Mouse (Mus musculus): ENCODE measurements around the gene Col25a1. TPM values are rescaled to one million over a fixed set of nuclear protein-coding genes. Genes with fewer than 3 reads are reported as not detected.

The Col25a1 gene
- polyA plus RNA-seq, 1 experiment from 2014 or later = 7.9 TPM

DNA sequence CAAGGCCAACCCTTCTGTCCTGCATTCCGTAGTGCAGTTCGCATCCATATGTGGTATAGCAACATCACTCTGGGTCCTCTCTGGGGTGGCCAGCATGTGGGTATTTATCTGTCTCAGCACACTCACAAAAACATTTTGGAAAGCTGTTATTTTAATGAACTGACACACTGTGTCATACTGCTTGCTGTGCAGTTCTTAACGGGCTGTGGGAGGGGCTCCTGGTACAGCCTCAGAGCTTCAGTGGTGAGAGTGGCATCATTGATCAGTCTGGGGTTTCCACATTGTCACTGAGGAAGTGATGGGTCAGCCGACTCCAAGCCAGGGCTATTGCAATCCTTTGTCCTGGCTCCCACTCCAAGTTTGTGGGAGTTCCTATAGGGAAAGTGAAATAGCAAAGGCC is 255.9 kb downstream of the Col25a1 start:
- ATAC-seq (ENCODE audit: insufficient number of reproducible peaks, insufficient read depth, low FRiP score, low read depth) = no peak
- no peak overlapping the region for H3K27ac ChIP-seq (ENCODE audit: low read length)
- WGBS = 88% methylated on average over 4 of the region's 4 CpGs

DNA sequence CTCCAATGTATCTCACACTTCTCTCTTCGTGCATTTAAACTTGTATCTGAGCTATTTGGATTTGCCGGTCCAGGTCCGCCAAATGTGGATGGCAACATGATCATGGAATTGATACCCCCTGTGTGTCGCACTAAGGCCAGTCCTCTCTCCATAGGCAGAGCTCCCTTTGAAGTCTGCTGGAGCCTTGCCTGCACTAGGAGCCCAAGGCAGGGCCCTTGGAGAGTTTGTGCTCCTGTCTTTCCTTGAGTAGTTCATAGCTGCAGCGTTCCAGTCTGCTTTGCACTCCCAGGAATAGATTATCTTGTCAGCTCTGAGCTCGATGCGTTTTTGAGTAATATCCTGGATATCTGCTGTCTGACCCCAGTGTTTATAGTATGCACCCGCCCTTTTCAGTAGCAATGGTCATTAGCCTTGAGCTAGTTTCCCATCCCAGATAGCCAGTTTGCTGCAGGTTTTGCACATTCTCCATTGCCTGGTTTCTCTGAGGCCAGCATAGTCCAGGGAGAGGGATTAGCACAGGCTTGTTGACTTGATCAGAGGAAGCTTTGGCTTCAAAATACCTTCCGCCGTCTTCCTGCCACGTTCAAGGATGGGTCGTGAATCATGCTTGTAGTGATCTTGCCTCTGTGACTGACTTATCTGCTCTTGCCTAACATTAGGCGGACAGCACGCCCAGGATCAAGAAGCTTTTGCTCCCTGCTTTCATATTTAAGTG is 258.1 kb downstream of the Col25a1 start:
- Histone ChIP-seq H3K27ac (ENCODE audit: low read length) (no peak overlapping the region), H3K4me1 (ENCODE audit: control insufficient read depth, insufficient read depth, low read length) (peaks cover 3% of the 10 kb centered on the region; the same call in 1 of the 2 replicates), H3K36me3 (ENCODE audit: control insufficient read depth, insufficient read depth, low read length) (no peaks in the 10 kb centered on the region), H3K9ac (replicated peaks; ENCODE audit: low read depth, low read length) (no peak overlapping the region), H3K4me3 (ENCODE audit: low read depth, low read length) (no peak overlapping the region), H3K9me3 (ENCODE audit: control insufficient read depth, low read depth, low read length) (no peaks in the 10 kb centered on the region), H3K27me3 (ENCODE audit: control insufficient read depth, insufficient read depth, low read length) (no peaks in the 10 kb centered on the region), H3K4me2 (replicated peaks; ENCODE audit: low read depth, low read length) (no peak overlapping the region)
- ATAC-seq (ENCODE audit: insufficient number of reproducible peaks, insufficient read depth, low FRiP score, low read depth) = no peak
- WGBS = 35% methylated on average over 14 of the region's 14 CpGs

More for the DNA sequence above, 255.9 kb downstream of the Col25a1 start:
- Histone ChIP-seq H3K4me2 (replicated peaks; ENCODE audit: low read depth, low read length) (no peak overlapping the region), H3K27me3 (ENCODE audit: control insufficient read depth, insufficient read depth, low read length) (no peaks in the 10 kb centered on the region), H3K9ac (replicated peaks; ENCODE audit: low read depth, low read length) (no peak overlapping the region), H3K4me1 (ENCODE audit: control insufficient read depth, insufficient read depth, low read length) (peaks cover 3% of the 10 kb centered on the region; the same call in 1 of the 2 replicates), H3K9me3 (ENCODE audit: control insufficient read depth, low read depth, low read length) (no peaks in the 10 kb centered on the region), H3K4me3 (ENCODE audit: low read depth, low read length) (no peak overlapping the region), H3K36me3 (ENCODE audit: control insufficient read depth, insufficient read depth, low read length) (no peaks in the 10 kb centered on the region)

DNA sequence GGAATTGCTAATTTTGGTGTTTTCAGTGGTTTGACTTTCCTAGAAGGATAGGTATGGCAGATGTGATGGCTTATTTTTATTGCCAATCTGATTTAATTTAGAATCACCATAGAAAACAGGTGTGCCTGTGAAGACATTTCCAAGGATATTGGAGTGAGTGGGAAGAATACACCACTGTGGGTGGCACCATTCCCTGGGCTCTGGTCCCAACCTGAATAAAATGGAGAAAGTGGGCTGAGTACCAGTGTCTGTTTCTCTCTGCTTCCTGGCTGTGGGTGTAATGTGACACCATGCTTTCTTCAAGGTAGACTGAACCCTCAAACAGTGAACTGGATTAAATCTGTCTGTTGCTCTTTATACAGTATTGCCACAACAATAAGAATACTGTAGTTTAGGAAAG is 265.3 kb downstream of the Col25a1 start:
- Histone ChIP-seq H3K4me2 (replicated peaks; ENCODE audit: low read depth, low read length) (no peak overlapping the region), H3K9me3 (ENCODE audit: control insufficient read depth, low read depth, low read length) (no peaks in the 10 kb centered on the region), H3K36me3 (ENCODE audit: control insufficient read depth, insufficient read depth, low read length) (no peaks in the 10 kb centered on the region), H3K9ac (replicated peaks; ENCODE audit: low read depth, low read length) (no peak overlapping the region), H3K4me1 (ENCODE audit: control insufficient read depth, insufficient read depth, low read length) (no peaks in the 10 kb centered on the region), H3K4me3 (ENCODE audit: low read depth, low read length) (no peak overlapping the region), H3K27me3 (ENCODE audit: control insufficient read depth, insufficient read depth, low read length) (no peaks in the 10 kb centered on the region), H3K27ac (ENCODE audit: low read length) (no peak overlapping the region)
- ATAC-seq (ENCODE audit: insufficient number of reproducible peaks, insufficient read depth, low FRiP score, low read depth) = no peak

DNA sequence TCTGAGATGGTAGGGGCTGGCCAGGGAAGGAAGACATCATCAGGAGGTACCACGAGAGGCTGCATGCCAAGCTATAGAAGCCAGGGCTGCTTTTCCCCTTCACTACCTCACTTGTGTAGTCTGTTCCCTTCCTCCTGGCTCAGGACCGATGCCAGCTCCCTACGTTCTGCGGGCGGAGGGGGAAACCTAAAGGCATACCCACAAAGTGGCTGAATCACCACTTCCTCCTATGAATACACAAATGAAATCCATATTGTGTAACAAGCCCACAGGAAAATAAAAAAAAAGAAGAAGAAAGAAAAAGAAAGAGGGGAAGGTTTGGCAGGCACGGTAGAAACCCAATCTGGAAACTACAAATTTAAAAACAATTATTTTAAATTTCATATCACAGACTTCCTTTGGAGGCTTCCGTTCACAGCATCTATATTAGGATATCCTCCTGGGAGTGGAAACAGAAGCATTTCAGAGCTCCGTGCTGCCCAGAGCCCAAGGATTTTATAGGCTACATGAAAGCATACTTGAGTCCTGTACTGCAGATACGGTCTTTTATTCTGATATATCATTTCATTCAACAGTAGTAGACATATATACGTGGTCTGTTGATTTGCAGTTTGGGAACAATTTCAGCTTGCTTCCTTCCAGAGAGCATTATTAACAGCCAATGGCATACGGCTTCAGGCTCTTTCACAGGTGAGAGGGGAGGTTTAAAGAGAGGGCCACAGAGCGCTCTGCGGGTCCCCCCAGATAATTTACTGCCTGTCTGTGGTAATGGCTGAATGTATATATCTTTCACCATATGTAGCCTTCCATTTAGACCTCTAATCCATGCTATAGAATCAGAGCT is 269.6 kb downstream of the Col25a1 start:
- no peak for ATAC-seq (ENCODE audit: insufficient number of reproducible peaks, insufficient read depth, low FRiP score, low read depth)
- WGBS = 75% methylated on average over 13 of the region's 13 CpGs
- Histone ChIP-seq H3K4me1 (ENCODE audit: control insufficient read depth, insufficient read depth, low read length) (no peaks in the 10 kb centered on the region), H3K36me3 (ENCODE audit: control insufficient read depth, insufficient read depth, low read length) (no peaks in the 10 kb centered on the region), H3K27me3 (ENCODE audit: control insufficient read depth, insufficient read depth, low read length) (no peaks in the 10 kb centered on the region), H3K4me3 (ENCODE audit: low read depth, low read length) (no peak overlapping the region), H3K9me3 (ENCODE audit: control insufficient read depth, low read depth, low read length) (no peaks in the 10 kb centered on the region), H3K9ac (replicated peaks; ENCODE audit: low read depth, low read length) (no peak overlapping the region), H3K4me2 (replicated peaks; ENCODE audit: low read depth, low read length) (no peak overlapping the region), H3K27ac (ENCODE audit: low read length) (no peak overlapping the region)

DNA sequence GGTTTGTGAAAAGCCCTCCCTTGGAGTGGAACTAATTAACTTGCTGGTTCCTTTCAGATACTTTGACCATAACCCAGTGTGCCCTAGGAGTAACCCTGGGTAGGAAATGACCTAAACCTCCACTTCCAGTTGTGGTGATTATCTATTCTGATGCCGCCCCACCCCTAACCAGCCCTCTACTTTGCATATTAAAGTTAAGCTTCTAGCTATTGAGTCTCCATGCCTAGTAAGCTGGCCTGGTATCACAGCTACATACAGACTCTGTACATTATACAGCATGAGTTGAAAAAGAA is 270.2 kb downstream of the Col25a1 start:
- H3K4me3 ChIP-seq (ENCODE audit: low read depth, low read length) = no peak overlapping the region
- no peaks in the 10 kb centered on the region for H3K9me3 ChIP-seq (ENCODE audit: control insufficient read depth, low read depth, low read length)
- WGBS = 70% methylated on average over 1 of the region's 1 CpGs
- no peak for ATAC-seq (ENCODE audit: insufficient number of reproducible peaks, insufficient read depth, low FRiP score, low read depth)
- H3K27ac ChIP-seq (ENCODE audit: low read length) = no peak overlapping the region
- H3K36me3 ChIP-seq (ENCODE audit: control insufficient read depth, insufficient read depth, low read length) = no peaks in the 10 kb centered on the region
- H3K4me2 ChIP-seq (replicated peaks; ENCODE audit: low read depth, low read length) = no peak overlapping the region
- no peaks in the 10 kb centered on the region for H3K27me3 ChIP-seq (ENCODE audit: control insufficient read depth, insufficient read depth, low read length)
- no peaks in the 10 kb centered on the region for H3K4me1 ChIP-seq (ENCODE audit: control insufficient read depth, insufficient read depth, low read length)
- H3K9ac ChIP-seq (replicated peaks; ENCODE audit: low read depth, low read length) = no peak overlapping the region

DNA sequence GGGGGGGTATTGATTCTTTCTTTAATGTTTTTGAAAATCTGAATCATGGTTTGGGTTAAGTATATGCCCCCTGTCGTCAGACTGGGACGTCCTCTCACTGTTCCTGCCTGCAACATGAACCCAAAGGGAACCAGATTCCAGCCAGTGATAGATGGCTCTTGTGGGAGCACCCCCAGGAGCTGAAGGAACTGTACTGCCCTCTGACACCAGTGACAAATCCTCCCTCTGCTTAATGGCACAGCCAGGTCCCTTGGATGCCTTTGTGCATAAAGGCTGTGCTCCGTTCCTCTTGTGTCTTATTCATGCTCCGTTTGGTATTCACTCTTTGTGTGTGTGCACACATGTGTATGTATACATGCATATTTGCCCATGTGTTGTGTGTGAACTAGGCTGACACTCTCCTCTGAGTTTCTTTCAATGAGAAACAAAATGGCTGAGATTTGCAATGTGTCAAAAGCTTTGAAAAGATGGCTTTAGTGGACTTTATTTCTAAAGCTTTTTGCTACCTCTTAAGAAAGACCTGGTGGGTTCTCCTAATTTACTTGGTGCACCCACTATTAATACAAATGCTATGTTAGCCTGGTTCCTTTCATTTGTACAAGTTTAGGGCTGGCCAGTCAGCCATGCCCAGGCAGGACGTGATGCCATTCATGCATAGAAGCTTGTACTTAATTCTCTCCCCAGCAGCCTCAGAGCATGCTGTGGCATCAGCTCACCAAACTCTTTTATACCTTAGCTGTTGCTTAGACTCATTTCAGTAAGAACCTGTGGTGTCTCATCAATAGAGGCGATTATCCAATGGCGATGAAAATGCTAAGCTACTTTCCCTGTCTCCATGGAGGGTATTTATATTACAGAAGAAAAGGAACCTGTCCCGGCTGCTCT is 273.5 kb downstream of the Col25a1 start:
- H3K9ac ChIP-seq (replicated peaks; ENCODE audit: low read depth, low read length) = no peak overlapping the region
- 68% methylated on average over 8 of the region's 8 CpGs for WGBS
- ATAC-seq (ENCODE audit: insufficient number of reproducible peaks, insufficient read depth, low FRiP score, low read depth) = no peak
- no peaks in the 10 kb centered on the region for H3K4me1 ChIP-seq (ENCODE audit: control insufficient read depth, insufficient read depth, low read length)
- no peak overlapping the region for H3K4me3 ChIP-seq (ENCODE audit: low read depth, low read length)
- H3K36me3 ChIP-seq (ENCODE audit: control insufficient read depth, insufficient read depth, low read length) = no peaks in the 10 kb centered on the region
- no peak overlapping the region for H3K27ac ChIP-seq (ENCODE audit: low read length)
- H3K27me3 ChIP-seq (ENCODE audit: control insufficient read depth, insufficient read depth, low read length) = no peaks in the 10 kb centered on the region
- no peak overlapping the region for H3K4me2 ChIP-seq (replicated peaks; ENCODE audit: low read depth, low read length)
- H3K9me3 ChIP-seq (ENCODE audit: control insufficient read depth, low read depth, low read length) = no peaks in the 10 kb centered on the region

DNA sequence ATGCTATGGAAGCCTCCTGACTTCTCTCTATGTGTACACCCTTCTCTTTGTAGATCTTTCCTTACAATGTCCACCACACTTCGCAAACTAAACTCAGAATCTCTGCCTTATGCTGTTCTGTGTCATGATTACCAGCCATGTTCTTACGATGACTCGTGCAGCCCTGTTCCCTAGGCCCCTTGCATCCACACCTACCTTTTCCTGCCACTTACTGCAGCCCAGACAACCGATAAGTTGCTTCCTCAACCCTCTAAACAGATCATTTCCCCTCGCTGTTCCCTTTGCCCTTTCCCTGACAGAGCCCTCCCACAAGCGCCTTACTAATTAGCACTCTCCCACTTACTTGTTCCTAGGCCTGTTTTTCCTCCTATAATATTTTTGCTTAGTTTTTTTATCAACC is 275.9 kb downstream of the Col25a1 start:
- ATAC-seq (ENCODE audit: insufficient number of reproducible peaks, insufficient read depth, low FRiP score, low read depth) = 0 out of 2 replicates have a peak, but pooled peaks have one; percentile 37
- H3K4me2 ChIP-seq (replicated peaks; ENCODE audit: low read depth, low read length) = no peak overlapping the region
- WGBS = 60% methylated on average over 6 of the region's 6 CpGs

DNA sequence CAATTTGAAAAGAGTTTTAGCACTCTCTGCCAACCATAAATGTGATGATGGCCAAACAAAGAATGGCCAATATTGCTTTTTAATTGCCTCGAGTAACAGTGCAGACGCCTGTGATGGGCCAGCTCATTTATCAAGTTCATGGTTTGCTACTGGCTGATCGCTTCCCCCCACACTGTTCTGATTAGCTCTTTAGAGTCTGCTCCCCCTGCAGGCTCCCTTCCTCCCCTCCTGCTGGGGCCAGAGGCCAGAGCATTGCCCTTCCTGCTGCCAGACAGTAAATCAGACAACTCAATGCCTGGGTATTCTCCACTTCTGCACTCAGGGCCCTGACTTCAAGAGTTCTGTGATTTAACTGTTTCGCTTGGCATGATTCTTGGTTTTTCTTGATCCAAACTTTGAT is 281.9 kb downstream of the Col25a1 start:
- no peaks in the 10 kb centered on the region for H3K27me3 ChIP-seq (ENCODE audit: control insufficient read depth, insufficient read depth, low read length)
- whole genome bisulfite sequencing = 26% methylated on average over 4 of the region's 4 CpGs
- H3K9me3 ChIP-seq (ENCODE audit: control insufficient read depth, low read depth, low read length) = no peaks in the 10 kb centered on the region
- no peak overlapping the region for H3K9ac ChIP-seq (replicated peaks; ENCODE audit: low read depth, low read length)
- H3K27ac ChIP-seq (ENCODE audit: low read length) = no peak overlapping the region
- H3K4me2 ChIP-seq (replicated peaks; ENCODE audit: low read depth, low read length) = no peak overlapping the region
- no peaks in the 10 kb centered on the region for H3K36me3 ChIP-seq (ENCODE audit: control insufficient read depth, insufficient read depth, low read length)
- no peak for ATAC-seq (ENCODE audit: insufficient number of reproducible peaks, insufficient read depth, low FRiP score, low read depth)
- H3K4me1 ChIP-seq (ENCODE audit: control insufficient read depth, insufficient read depth, low read length) = no peaks in the 10 kb centered on the region
- no peak overlapping the region for H3K4me3 ChIP-seq (ENCODE audit: low read depth, low read length)

More for the DNA sequence above, 275.9 kb downstream of the Col25a1 start:
- no peaks in the 10 kb centered on the region for H3K9me3 ChIP-seq (ENCODE audit: control insufficient read depth, low read depth, low read length)
- no peak overlapping the region for H3K4me3 ChIP-seq (ENCODE audit: low read depth, low read length)
- H3K27ac ChIP-seq (ENCODE audit: low read length) = no peak overlapping the region
- no peaks in the 10 kb centered on the region for H3K4me1 ChIP-seq (ENCODE audit: control insufficient read depth, insufficient read depth, low read length)
- no peaks in the 10 kb centered on the region for H3K36me3 ChIP-seq (ENCODE audit: control insufficient read depth, insufficient read depth, low read length)
- H3K9ac ChIP-seq (replicated peaks; ENCODE audit: low read depth, low read length) = no peak overlapping the region
- H3K27me3 ChIP-seq (ENCODE audit: control insufficient read depth, insufficient read depth, low read length) = no peaks in the 10 kb centered on the region

Data from stomach, embryonic 14.5 days (tissue).